Mouse (Mus musculus): ENCODE measurements around the gene Calcrl.

The Calcrl gene

GRCm38 (mm10) chr2:84295068-84295467 is 130.1 kb downstream of the Calcrl start:
- DNase-seq = no peak

GRCm38 (mm10) chr2:84294611-84295010 is 130.6 kb downstream of the Calcrl start:
- no peak for DNase-seq

GRCm38 (mm10) chr2:84292351-84293000 is 132.7 kb downstream of the Calcrl start:
- no peak for DNase-seq

DNA sequence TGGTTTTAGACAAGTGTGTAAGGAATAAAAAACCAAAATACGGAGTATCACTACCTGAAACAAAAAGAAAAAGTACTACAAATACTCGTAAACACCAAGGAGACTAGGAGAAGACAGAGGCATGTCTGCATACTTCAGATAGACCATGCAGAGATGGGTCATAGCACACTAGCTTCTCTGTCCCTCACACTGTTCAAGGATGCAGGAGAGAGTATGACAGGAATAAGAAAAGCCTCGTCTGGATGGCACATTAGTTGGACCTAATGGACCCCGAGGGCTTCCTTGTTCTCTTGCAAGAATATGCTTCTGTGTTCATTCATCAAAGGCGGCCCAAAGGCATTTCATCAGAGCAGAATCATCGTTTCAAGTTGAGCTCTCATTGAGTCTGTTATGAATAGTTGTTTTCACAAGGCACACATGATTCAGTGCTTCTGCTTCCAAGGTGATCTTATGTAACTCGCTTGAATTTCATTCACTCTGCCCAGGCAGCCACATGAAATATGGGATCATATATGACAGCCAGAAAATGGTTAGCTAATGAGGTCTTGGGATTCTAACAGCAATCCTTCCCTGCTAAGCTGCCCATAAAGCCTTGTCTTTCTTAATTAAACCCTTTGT is 136.2 kb downstream of the Calcrl start:
- no peak for DNase-seq

Measured in thymus, postnatal 4 days (tissue).